Mouse (Mus musculus): ENCODE measurements around the gene Emg1.

Gene Emg1

DNA sequence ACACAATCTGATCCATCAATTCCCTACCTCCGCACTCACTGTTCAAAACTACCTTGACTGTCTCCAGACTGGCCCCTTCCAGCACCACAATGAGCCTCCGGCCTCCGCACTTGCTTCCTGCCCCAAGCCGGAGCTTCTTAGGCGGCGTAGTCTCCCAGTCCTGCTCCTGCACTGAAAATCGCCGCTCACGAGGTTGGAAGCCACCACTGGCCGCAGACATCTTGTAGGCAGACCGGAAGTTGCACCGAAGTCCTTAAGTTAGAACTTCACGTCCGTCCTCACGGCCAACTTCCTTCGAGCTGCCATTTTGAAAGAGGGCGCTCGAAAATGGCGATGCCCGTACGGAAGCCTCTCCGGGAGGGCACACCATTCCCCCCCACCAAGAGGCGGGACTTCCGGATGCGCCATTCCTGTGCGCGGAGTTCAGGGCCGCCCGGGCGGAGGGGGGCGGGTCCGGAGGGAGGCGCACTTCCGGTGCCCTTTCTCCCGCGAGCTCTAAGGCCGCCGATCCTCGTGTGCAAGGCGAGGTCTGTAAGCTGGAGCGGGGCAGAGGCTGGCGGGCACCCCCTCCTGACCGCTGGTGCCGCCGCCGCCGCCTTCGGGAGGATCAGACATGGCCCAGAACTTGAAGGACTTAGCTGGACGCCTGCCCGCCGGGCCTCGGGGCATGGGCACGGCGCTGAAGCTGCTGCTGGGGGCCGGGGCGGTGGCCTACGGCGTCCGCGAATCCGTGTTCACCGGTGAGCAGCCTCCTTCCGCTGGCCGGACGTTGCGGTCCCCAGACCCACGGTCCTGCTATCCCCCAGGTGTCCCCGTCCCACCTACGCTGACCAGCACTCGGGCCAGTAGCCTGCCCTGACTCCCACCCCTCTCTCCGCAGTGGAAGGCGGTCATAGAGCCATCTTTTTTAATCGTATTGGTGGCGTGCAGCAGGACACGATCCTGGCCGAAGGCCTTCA is at the start of gene Emg1, which contains the start of gene Phb2:
Emg1 (minus strand) TSS at position 355 of the 959 bp plus-strand sequence.
Phb2 (plus strand) TSS at position 513 of the 959 bp plus-strand sequence.
- DNase-seq (ENCODE audit: low spot score in 2 of 2), result peak; percentile 97 to 98

DNA sequence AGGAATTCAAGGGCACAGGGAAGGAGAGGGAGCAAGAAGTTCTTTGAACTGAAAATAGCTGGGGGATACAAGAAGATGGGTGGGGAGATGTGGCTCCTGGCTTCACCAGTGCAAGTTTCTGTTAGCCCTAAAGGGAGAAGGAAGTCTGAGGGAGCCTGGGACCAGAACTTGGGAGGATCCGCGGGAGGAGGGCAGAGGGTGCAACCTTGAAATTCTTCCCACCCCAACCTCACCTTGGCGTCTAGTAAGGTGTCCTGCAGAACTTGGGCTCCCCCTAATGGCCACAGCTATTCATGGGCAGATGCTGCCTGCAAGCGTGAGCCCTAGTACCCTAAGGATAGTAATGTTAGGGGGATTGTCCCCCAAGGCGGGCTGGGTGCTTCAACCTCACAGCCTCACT is 47.3 kb upstream of the Emg1 start:
- DNase-seq (ENCODE audit: low spot score in 2 of 2), result peak; percentile 74 to 86

DNA sequence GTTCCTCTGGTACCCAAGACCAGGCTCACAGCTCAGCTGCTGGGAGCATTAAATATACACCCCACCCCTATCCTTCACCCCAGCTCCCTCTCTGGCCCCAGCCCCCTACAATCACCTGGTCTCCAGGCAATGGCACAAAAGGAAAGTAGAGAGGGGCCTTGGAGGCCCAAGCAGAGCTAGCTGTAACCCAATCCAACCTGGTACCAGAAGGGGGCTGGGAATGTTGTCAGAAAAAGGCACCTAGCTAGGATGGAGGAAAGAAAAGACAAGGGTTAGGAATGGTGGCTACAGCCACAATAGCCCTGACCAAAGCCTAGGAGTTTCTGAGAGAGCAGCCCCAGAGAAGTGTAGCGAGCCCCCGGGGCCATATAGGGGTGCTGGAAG is 46.9 kb upstream of the Emg1 start:
- no peak for DNase-seq (ENCODE audit: low spot score in 2 of 2)

DNA sequence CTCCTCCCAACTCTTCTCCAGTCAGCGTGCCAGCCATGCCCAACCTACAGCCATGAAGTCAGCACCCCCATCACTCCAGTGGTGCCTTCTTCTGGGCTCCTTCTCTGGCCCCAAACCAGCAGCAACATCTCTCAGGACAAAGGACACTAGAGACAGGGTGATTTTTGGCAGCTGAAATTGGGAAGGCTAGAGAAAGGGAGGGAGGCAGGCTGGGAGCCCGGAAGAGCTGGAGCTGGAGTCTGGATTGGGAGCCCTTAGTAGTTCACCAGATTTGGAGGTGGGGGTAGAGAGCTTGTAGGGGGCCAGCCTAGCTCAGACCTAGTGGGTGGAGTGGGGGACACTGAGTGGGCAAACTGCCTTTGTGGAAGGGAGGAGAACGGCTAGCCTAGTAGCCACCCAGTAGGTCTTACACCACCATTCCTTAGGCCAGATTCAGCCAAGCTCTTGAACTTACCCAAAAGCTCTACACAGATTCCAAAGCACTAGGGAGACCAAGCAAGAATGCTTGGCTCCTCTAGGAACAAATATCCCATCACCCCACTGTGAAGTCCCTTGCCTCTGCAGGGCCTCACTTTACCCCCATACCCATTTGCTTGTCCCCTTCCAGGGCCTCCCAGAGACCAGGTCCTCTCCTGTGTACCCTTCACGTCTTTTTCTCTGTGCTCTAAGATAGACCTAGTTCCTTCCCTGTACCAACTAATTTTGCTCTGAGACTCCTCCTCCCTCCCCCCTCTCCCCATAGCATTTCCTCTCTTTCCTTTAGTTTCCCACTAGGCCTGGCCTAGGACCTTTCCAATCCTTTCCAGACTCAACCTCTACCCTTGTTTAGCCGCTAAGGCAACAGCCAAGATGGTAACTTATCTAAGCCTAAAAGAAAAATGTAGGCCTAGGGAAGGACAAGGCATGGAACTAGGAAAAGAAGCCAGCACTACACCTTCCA is 46.2 kb upstream of the Emg1 start:
- peak in 1 of 2 experiments; percentile 51 for DNase-seq (ENCODE audit: low spot score in 2 of 2)

DNA sequence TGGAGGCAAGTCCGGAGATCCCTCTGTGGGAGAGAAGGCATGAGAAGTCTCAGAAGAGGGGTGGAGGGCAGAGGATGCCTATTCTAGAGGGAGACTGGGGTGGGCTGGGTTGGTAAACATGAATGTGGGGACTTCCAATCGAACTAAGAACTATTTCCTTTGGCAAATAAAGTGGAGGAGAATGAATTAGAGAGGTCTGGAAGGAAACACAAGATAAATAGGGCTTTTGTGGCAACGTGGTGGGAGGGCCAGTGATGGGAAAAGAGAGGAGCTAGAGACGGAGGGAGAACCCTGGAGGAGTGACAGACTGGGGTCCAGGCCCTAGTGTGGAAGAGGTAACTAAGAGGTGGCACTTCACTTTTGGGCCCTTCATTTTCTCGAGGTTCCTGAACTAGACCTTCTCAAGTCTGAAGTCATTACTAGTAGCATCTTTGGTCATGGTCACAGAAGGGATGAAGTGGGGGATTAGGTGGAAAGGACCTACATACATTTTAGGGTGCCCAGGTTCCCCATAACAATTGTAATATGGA is 45.4 kb upstream of the Emg1 start:
- DNase-seq (ENCODE audit: low spot score in 2 of 2), result no peak

DNA sequence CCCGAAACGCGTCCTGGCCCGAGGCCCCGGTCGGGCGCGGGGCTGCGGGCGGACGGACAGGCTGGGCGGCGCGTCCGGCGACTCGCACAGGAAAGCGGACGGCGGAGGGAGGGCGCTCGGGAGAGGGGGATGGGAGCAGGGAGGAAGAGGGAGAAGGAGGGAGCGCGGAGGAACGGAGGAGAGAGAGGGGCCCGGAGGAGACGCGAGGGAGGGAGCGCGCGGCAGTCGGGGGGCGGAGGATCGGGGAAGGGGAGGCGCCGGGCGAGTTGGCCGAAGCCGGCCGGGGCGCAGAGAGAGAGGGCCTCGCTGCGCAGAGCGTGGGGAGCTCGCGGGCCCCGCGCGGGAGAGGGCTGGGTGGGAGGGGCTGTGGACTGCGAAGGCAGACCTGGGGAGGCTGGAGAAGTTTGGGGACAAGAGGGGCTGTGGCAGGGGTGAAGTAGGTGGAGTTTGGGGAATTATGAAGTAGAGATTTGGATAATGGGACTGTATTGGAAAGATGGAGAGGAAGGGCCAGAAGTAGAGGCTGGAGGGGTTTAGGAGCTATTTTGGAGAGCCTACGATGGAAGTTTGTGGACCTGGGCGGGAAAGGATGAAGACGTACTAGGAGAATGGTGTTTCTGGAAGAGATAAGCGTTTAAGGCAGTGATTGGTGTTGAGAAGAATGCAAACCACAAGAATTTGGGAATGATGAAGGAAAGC is 44.8 kb upstream of the Emg1 start:
- DNase-seq (ENCODE audit: low spot score in 2 of 2), result peak; percentile 83 to 91

DNA sequence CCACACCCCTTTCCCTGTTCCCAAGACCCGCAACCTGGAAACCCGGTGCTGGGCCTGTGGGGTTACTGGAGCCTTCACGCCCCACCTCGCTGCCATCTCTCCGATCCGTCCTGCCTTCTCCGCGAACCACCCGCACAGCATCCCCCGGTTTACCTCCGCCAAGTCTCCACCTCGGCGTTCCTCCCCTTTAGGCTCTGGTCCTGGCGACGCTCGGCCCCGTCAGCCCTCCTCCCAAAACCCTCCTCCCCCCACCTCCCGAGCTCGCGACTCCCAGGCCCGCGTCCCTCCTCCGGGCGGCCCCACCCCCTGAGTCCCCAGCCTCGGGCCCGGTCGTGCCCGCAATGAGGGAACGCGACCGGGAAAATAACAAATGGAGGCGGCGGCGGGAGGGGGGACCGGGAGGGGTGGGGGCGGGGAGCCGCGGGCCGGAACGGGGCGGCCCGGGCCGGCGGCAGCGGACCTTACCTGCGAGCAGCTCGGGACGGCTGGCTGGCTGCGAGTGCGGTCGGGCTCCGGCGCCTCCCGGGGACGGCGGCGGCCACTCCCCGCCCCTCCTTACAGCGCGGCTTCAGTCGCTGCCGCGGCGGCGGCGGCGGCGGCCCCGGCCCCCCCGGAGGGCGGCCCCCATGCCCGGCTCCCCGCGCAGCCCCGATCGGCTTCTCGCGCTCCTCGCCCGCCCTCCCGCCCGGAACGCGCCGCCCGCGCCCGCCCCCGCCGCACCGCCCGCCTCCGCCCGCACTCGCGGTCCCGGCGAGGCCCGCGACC is 44.0 kb upstream of the Emg1 start, which contains the start of the genes Gm45234 and Atn1:
Gm45234 (minus strand) TSS at position 191 of the 765 bp plus-strand sequence.
Atn1 (minus strand) TSS at position 694 of the 765 bp plus-strand sequence.
- DNase-seq (ENCODE audit: low spot score in 2 of 2), result peak in 1 of 2 experiments; percentile 72

DNA sequence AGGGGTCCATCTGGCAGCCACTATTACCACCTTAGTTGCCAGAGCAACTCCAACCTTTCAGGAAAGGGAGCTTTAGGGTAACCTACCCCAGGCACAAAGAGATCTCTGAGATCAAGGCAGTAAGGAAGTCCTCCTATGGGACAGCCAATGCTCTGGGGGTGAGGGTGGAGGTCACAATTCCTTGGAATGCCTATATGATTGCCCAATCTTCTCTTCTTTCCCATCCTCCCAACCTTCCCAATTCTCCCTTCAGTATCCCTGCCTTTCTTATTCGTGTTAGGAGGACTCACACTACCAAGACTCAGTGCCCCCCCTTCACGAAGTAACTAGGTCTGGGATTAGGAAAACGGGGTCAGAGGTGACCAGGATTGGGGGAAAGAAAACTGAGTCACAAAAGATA is 43.3 kb upstream of the Emg1 start:
- DNase-seq (ENCODE audit: low spot score in 2 of 2), result no peak

DNA sequence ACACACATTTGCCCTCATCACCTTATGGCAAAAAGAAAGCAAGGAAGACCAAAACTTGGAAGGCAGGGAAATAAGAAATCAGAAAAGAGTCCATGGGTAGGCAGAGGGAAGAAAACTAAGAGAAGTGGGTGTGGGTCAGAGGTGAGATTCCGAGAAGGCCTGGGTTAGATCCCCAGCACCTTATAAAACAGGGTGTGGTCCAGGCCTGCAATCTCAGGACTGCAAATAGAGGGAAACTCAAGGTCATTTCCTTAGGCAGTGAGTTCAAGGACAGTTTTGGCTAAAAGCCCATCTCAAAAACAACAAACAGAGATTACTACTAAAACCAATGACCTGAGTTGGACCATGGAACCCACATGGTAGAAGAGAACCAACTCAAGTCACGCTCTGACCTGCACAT is 41.9 kb upstream of the Emg1 start:
- DNase-seq (ENCODE audit: low spot score in 2 of 2), result no peak

DNA sequence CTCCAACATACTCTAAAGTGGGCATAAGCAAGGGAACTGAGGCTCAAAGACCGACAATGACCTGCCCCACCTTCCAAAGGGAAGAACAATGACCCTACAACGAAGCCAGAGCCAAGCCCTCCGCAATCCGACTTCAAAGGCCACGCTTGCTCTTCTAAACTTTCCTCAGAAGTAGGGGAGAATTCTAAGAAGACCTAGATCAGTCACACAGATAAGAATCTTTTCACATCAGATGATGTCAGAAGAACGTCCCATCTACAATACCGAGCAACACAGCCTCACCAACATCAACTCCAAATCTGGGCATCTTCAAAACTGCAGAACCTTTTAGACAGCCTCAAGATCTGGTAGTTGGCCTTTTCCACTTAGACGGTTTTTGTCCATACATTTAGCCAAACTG is 38.4 kb upstream of the Emg1 start:
- DNase-seq (ENCODE audit: low spot score in 2 of 2), result no peak

DNA sequence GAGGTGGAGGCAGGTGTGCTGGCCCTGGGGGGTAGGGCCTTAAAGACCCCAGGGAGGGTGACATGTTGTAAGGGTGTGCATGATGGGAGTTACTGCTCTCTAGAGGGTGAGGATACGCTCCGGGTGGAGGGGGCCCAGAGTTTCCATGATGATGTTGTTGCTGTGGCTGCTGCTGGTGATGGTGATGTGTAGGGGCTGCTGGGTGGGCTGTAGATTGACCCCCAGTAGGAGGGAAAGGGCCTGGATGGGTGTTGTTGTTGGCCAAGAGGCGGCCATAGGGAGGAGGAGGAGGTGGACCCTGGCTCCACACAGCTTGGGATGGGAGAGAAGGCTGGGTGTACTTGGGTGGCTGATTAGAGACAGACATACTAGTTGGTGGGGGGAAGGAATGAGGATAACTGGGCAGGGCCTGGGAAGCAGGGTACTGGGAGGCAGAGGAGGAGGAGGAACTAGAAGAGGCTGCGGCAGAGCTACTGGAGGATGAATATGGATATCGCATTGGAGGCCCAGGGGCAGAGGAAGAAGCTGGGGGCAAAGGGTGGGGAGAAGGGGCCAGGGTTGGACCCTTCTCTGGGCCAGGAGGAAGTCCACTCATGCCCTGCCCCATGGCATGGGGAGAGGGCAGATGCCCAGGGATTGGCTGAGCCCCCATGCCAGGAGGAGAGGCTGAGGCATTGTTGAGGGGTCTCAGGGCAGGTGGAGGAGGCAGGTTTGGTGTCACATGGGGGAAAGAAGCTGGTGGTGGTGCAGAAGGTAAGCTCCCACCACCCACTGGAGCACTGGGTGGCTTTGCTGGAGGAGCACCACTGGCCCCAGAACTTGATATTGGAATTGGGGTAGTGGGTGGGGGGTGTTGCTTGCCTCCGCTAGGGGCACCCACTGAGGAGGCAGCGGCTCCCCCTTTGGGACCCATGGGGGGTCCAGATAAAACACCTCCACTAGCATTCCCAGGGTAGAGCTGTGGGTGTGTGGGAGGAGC is 35.0 kb upstream of the Emg1 start:
- DNase-seq (ENCODE audit: low spot score in 2 of 2), result no peak

DNA sequence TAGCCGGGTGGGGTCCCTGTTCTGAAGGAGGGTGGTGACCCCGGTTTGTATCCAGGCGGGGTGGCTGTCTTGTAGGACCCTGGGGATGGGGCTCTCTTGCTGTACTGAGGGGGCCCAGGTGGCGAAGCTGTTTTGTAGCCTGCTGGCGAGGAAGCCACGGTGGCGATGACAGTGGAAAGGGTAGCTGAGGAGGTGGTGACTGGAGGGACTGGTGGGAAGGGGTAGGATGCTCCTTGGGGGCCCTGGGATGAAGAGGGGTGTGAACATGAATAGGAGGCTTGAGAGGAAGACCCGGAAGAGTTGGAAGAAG is 34.3 kb upstream of the Emg1 start:
- no peak for DNase-seq (ENCODE audit: low spot score in 2 of 2)

DNA sequence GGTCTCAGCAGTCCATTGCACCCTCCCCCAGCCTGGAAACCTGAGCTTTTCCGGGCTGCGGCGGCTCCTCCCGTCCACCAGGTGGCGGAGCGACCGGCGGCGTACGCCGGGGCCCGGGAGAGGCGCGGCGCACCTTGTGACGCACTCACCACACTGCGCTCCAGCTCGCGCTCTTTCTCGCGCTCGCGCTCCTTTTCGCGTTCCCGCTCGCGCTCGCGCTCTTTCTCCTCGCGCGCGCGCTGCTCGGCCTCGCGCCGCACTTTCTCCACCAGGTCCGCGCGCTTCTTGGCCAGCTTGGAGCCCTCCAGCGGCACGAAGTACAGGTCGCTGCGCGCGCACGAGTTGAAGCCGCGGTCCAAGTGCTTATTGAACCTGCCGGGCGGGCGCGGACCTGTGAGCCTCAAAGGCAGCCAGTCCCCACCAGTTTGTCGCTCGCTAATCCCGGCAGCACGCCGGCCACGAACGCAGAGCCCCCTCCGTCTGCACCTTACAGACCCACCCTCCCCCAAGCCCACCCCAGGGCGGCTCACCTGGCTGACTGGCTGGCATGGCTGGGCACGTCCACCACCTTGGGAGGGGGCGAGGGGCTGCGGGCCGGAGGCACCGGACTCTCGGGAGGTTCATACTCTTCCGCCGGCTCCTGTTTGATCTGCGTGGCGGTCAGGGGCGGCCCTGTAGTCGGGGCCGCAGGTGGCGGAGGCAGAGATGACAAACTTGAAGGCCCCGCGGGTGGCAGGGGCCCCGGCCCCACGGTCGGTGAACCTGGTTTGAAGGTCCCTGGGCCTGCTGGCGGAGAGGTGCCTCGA is 33.7 kb upstream of the Emg1 start:
- peak; percentile 93 to 94 for DNase-seq (ENCODE audit: low spot score in 2 of 2)

DNA sequence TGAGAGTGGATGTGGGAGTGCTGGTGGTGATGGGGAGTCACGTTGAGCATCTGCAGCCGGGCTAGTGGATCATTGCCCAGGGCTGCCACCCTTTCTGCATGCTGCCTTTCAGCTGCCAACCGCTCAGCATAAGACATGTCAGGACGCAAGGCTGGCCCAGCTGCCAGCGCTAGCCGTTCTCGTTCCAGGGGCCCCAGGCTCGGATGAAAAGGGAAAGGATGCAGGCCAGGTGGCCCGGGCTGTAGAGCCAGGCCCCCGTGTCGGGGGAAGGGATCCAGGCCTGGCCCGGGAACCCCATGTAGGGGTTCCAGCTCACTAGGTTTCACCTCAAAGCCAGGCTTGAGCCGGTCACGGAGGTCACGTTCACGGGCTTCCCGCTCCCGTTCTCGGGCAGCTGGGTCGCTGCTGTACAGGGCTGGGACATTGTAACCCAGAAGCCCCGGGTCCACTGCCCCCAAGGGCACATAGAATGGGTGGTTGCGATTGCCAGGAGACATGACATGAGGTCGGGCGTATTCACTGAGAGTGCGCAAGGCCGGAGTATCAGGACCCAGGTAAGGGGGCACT is 32.9 kb upstream of the Emg1 start:
- DNase-seq (ENCODE audit: low spot score in 2 of 2), result no peak

DNA sequence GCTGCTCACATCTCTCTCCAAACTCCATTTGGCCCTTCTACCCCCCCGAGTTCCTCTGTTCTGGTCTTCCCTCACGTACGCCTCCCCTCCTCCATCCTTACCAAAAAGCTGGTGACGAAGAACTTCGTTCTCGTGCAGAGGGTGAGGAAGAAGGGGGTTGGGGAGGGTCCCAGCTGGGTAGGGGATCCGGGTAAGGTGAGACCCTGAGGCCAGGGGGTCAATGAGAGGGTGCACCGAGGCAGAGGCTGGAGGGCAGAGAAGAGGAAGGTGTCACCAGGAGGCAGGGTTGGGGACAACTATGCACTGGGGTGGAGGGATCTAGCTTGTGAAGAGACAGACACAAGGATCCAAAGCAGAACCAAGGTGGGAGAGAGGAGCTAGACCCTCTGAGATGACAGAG is 31.7 kb upstream of the Emg1 start:
- no peak for DNase-seq (ENCODE audit: low spot score in 2 of 2)

DNA sequence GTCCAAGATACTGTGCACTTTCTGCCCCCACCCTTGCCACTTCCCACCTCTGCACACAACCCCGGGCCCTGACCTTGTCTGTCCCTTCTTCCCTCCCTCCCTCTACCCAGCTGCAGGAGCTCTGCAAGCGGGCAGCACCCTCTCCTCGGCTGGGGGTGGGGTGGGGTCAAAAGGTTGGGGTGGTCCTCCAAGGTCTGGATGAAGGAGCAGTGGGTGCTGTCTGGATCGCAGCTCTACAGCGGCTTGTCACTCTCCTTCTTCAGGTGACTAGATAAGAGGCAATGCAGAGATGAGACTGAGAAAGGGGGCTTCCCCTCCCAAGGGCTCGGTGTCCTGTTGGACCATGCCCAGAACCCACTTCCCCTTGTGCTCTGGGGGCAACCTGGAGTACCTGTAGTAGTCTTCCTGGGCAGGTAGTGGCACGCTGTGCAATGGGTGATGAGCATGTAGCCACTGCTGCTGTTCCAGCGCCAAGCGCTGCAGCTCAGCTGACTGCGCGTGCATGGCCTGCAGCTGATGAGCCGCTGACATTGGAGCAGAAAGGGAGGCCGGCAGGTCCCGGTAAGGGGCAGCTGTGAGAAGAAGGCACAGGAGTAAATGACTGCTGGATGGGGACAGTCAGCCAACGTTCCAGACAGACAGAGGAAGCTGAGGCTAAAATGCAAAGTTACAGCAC is 31.0 kb upstream of the Emg1 start:
- no peak for DNase-seq (ENCODE audit: low spot score in 2 of 2)

DNA sequence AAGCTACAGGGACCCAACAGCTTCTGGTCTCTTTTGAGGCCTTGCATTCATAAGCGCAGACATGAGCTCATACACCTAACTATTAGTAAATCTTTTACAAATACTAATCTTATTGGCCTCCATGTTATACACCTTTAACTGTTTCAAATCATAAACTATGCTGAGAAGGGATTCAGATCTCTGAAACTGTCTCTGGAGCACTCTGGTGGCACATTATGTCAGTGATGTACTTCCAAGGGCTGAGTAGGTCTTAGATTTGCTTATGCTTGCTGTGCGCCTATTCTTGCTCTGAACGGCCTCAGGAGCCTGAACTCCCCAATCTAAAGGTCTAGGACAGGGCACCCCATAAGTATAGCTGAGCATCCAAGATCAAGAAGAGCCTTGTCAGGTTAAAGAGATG is 29.9 kb upstream of the Emg1 start:
- no peak for DNase-seq (ENCODE audit: low spot score in 2 of 2)

All from urinary bladder, postnatal 4 days (tissue).